Mouse (Mus musculus) G1E (cell line): ENCODE measurements around the gene Kdm2b.

Source experiments
- CTCF ChIP-seq: IDR thresholded peaks from 2 replicates; pipeline ENCODE4 v1.5.1; 2012; ENCODE audit warnings: low read depth, low read length, inconsistent platforms, mixed read lengths
- GATA1 ChIP-seq: IDR thresholded peaks from 2 replicates; pipeline ENCODE4 v1.6.1; 2012; ENCODE audit warnings: borderline replicate concordance, low read length, inconsistent platforms, mixed read lengths
- POLR2AphosphoS5 ChIP-seq: IDR thresholded peaks from 2 replicates; pipeline ENCODE4 v1.6.1; 2012; ENCODE audit warnings: low read depth, low read length, inconsistent platforms; ENCODE audit not compliant: insufficient replicate concordance

- TF ChIP-seq CTCF (no peak), GATA1 (no peak), POLR2AphosphoS5 (no peak)
Observed at GRCm38 (mm10) chr5:122888612-122889214, 100.9 kb downstream of the Kdm2b start.
